Mouse (Mus musculus): ENCODE results near the gene Cd300c2. TPM values are rescaled to one million over a fixed set of nuclear protein-coding genes. Genes with fewer than 3 reads are reported as not detected.

The Cd300c2 gene
- polyA plus RNA-seq (2014; fragmentation: Illumina TruSeq; extraction: RNeasy Lipid Tissue Mini Kit (QIAGEN cat#74804); ENCODE audit: low read depth, low replicate concordance) = 2.8 TPM

GRCm38 (mm10) chr11:115001474-115002040, at the start of gene Cd300c2:
Gene Cd300c2 (minus strand): TSS chr11:115001880.

GRCm38 (mm10) chr11:115048259-115048658, 46.6 kb upstream of the Cd300c2 start, which contains the start of gene Cd300ld3:
Gene Cd300ld3 (minus strand): TSS chr11:115048409.

GRCm38 (mm10) chr11:115037669-115038068, 36.0 kb upstream of the Cd300c2 start, which contains the start of gene Cd300ld5:
Gene Cd300ld5 (minus strand): TSS chr11:115037769.

GRCm38 (mm10) chr11:115026912-115027311, 25.2 kb upstream of the Cd300c2 start, which contains the start of gene Cd300ld4:
Gene Cd300ld4 (minus strand): TSS chr11:115027012.

GRCm38 (mm10) chr11:115016093-115016492, 14.4 kb upstream of the Cd300c2 start, which contains the start of gene Cd300ld2:
Gene Cd300ld2 (minus strand): TSS chr11:115016193.

GRCm38 (mm10) chr11:114989793-114990192, 11.9 kb downstream of the Cd300c2 start, which contains the start of gene Cd300ld:
Gene Cd300ld (minus strand): TSS chr11:114989922.

GRCm38 (mm10) chr11:114968752-114969207, 32.9 kb downstream of the Cd300c2 start, which contains the start of gene Cd300c:
Gene Cd300c (minus strand): TSS chr11:114969157.

Other genes with a start within 250 kb of the Cd300c2 start
- 0.55 TPM for gene Kif19a, start 236.5 kb downstream of the Cd300c2 start, polyA plus RNA-seq (2014; fragmentation: Illumina TruSeq; extraction: RNeasy Lipid Tissue Mini Kit (QIAGEN cat#74804); ENCODE audit: low read depth, low replicate concordance)
- not detected for gene Btbd17, start 205.9 kb downstream of the Cd300c2 start, polyA plus RNA-seq (2014; fragmentation: Illumina TruSeq; extraction: RNeasy Lipid Tissue Mini Kit (QIAGEN cat#74804); ENCODE audit: low read depth, low replicate concordance)
- gene Gpr142, start 203.0 kb downstream of the Cd300c2 start, polyA plus RNA-seq (2014; fragmentation: Illumina TruSeq; extraction: RNeasy Lipid Tissue Mini Kit (QIAGEN cat#74804); ENCODE audit: low read depth, low replicate concordance) = not detected
- 5.5 TPM for gene Gprc5c, start 150.7 kb downstream of the Cd300c2 start, polyA plus RNA-seq (2014; fragmentation: Illumina TruSeq; extraction: RNeasy Lipid Tissue Mini Kit (QIAGEN cat#74804); ENCODE audit: low read depth, low replicate concordance)
- 1.3 TPM for gene Cd300a, start 111.8 kb downstream of the Cd300c2 start, polyA plus RNA-seq (2014; fragmentation: Illumina TruSeq; extraction: RNeasy Lipid Tissue Mini Kit (QIAGEN cat#74804); ENCODE audit: low read depth, low replicate concordance)
- 0.50 TPM for gene Cd300lb, start 67.5 kb downstream of the Cd300c2 start, polyA plus RNA-seq (2014; fragmentation: Illumina TruSeq; extraction: RNeasy Lipid Tissue Mini Kit (QIAGEN cat#74804); ENCODE audit: low read depth, low replicate concordance)
- gene Cd300c, start 32.7 kb downstream of the Cd300c2 start, polyA plus RNA-seq (2014; fragmentation: Illumina TruSeq; extraction: RNeasy Lipid Tissue Mini Kit (QIAGEN cat#74804); ENCODE audit: low read depth, low replicate concordance) = not detected
- gene Cd300ld, start 12.0 kb downstream of the Cd300c2 start, polyA plus RNA-seq (2014; fragmentation: Illumina TruSeq; extraction: RNeasy Lipid Tissue Mini Kit (QIAGEN cat#74804); ENCODE audit: low read depth, low replicate concordance) = 4.0 TPM
- gene Cd300ld2, start 14.3 kb upstream of the Cd300c2 start, polyA plus RNA-seq (2014; fragmentation: Illumina TruSeq; extraction: RNeasy Lipid Tissue Mini Kit (QIAGEN cat#74804); ENCODE audit: low read depth, low replicate concordance) = not detected
- gene Cd300ld4, start 25.1 kb upstream of the Cd300c2 start, polyA plus RNA-seq (2014; fragmentation: Illumina TruSeq; extraction: RNeasy Lipid Tissue Mini Kit (QIAGEN cat#74804); ENCODE audit: low read depth, low replicate concordance) = 1.5 TPM
- gene Cd300ld5, start 35.9 kb upstream of the Cd300c2 start, polyA plus RNA-seq (2014; fragmentation: Illumina TruSeq; extraction: RNeasy Lipid Tissue Mini Kit (QIAGEN cat#74804); ENCODE audit: low read depth, low replicate concordance) = not detected
- gene Cd300ld3, start 46.5 kb upstream of the Cd300c2 start, polyA plus RNA-seq (2014; fragmentation: Illumina TruSeq; extraction: RNeasy Lipid Tissue Mini Kit (QIAGEN cat#74804); ENCODE audit: low read depth, low replicate concordance) = 9.4 TPM
- not detected for gene Cd300e, start 60.3 kb upstream of the Cd300c2 start, polyA plus RNA-seq (2014; fragmentation: Illumina TruSeq; extraction: RNeasy Lipid Tissue Mini Kit (QIAGEN cat#74804); ENCODE audit: low read depth, low replicate concordance)
- 2.0 TPM for gene Rab37, start 89.6 kb upstream of the Cd300c2 start, polyA plus RNA-seq (2014; fragmentation: Illumina TruSeq; extraction: RNeasy Lipid Tissue Mini Kit (QIAGEN cat#74804); ENCODE audit: low read depth, low replicate concordance)
- 0.31 TPM for gene Cd300lf, start 132.1 kb upstream of the Cd300c2 start, polyA plus RNA-seq (2014; fragmentation: Illumina TruSeq; extraction: RNeasy Lipid Tissue Mini Kit (QIAGEN cat#74804); ENCODE audit: low read depth, low replicate concordance)
- 10.6 TPM for gene Slc9a3r1, start 161.5 kb upstream of the Cd300c2 start, polyA plus RNA-seq (2014; fragmentation: Illumina TruSeq; extraction: RNeasy Lipid Tissue Mini Kit (QIAGEN cat#74804); ENCODE audit: low read depth, low replicate concordance)
- 6.1 TPM for gene Tmem104, start 185.6 kb upstream of the Cd300c2 start, polyA plus RNA-seq (2014; fragmentation: Illumina TruSeq; extraction: RNeasy Lipid Tissue Mini Kit (QIAGEN cat#74804); ENCODE audit: low read depth, low replicate concordance)
- gene Nat9, start 186.0 kb upstream of the Cd300c2 start, polyA plus RNA-seq (2014; fragmentation: Illumina TruSeq; extraction: RNeasy Lipid Tissue Mini Kit (QIAGEN cat#74804); ENCODE audit: low read depth, low replicate concordance) = 39.7 TPM

Measured in heart, adult 10 weeks (tissue).